Mouse (Mus musculus) olfactory bulb, adult 2 months (tissue): Measurements from ENCODE around the gene Best3.

Experiments
- CTCF ChIP-seq: fragments of 200-500 bp; IDR thresholded peaks from 2 replicates; pipeline ENCODE4 v1.5.1; 2012; ENCODE audit warnings: low read depth, mild to moderate bottlenecking, low read length, moderate library complexity; ENCODE audit not compliant: insufficient read depth
- POLR2A ChIP-seq: fragments of 200-500 bp; IDR thresholded peaks from 2 replicates; pipeline ENCODE4 v1.6.1; 2012; ENCODE audit warnings: mild to moderate bottlenecking, low read depth, low read length, moderate library complexity; ENCODE audit not compliant: insufficient read depth

- TF ChIP-seq CTCF: no peak
- no peak for TF ChIP-seq POLR2A
Measured at GRCm38 (mm10) chr10:116944940-116945339, 41.2 kb upstream of the Best3 start.
